Mouse (Mus musculus) adrenal gland, postnatal 25 days (tissue): ENCODE measurements around the gene Spaca4. TPM values are rescaled to one million over a fixed set of nuclear protein-coding genes. Genes with fewer than 3 reads are reported as not detected.
A peak's percentile ranks its signal among the peaks of the same experiment; 100 is the strongest.

Experiments
- DNase-seq: peaks from one replicate; pipeline ENCODE4 v3.0.0; 2021; ENCODE audit warnings: mixed read lengths
- total RNA-seq: library from RNA; stranded (reverse); gene quantifications from 2 replicates; pipeline ENCODE4 v1.2.3, GENCODE M21; 2021

Gene Spaca4
- total RNA-seq, 1 experiment from 2014 or later, result not detected

GRCm38 (mm10) chr7:45712022-45712757, 13.4 kb downstream of the Spaca4 start:
- DNase-seq, result peak; percentile 76

GRCm38 (mm10) chr7:45711316-45712021, 14.1 kb downstream of the Spaca4 start:
- no peak for DNase-seq

GRCm38 (mm10) chr7:45710477-45711191, 15.0 kb downstream of the Spaca4 start:
- DNase-seq, result no peak

GRCm38 (mm10) chr7:45709677-45710355, 15.8 kb downstream of the Spaca4 start:
- DNase-seq, result no peak

- no peak for DNase-seq
Measured at GRCm38 (mm10) chr7:45709036-45709435, 16.6 kb downstream of the Spaca4 start.

- no peak for DNase-seq
Measured at GRCm38 (mm10) chr7:45708221-45708761, 17.3 kb downstream of the Spaca4 start.

- peak; percentile 99 for DNase-seq
Measured at GRCm38 (mm10) chr7:45707375-45707967, 18.1 kb downstream of the Spaca4 start.

- peak; percentile 93 for DNase-seq
Measured at GRCm38 (mm10) chr7:45706721-45707241, 18.8 kb downstream of the Spaca4 start.

- peak; percentile 85 for DNase-seq
Measured at GRCm38 (mm10) chr7:45705873-45706281, 19.7 kb downstream of the Spaca4 start.

GRCm38 (mm10) chr7:45705443-45705864, 20.2 kb downstream of the Spaca4 start:
- DNase-seq, result no peak

GRCm38 (mm10) chr7:45704730-45705442, 20.7 kb downstream of the Spaca4 start, which contains the start of gene Dbp:
Gene Dbp (plus strand): TSS chr7:45705088.
- DNase-seq, result peak; percentile 97

- peak; percentile 44 for DNase-seq
Measured at GRCm38 (mm10) chr7:45704046-45704559, 21.5 kb downstream of the Spaca4 start.

GRCm38 (mm10) chr7:45703521-45704033, 22.0 kb downstream of the Spaca4 start:
- DNase-seq, result no peak

GRCm38 (mm10) chr7:45702809-45703520, 22.6 kb downstream of the Spaca4 start:
- DNase-seq, result no peak

- DNase-seq, result no peak
Measured at GRCm38 (mm10) chr7:45702316-45702715, 23.3 kb downstream of the Spaca4 start.

GRCm38 (mm10) chr7:45701607-45702006, 24.0 kb downstream of the Spaca4 start:
- no peak for DNase-seq

- no peak for DNase-seq
Measured at GRCm38 (mm10) chr7:45701072-45701471, 24.5 kb downstream of the Spaca4 start.

- peak; percentile 64 for DNase-seq
Measured at GRCm38 (mm10) chr7:45700301-45701015, 25.2 kb downstream of the Spaca4 start.
